16 mouse cellular contexts compared by ENCODE assay signal in genomic region chr2:179733141-179733831, GRCm38 (mm10).
A peak's percentile ranks its signal among the peaks of the same experiment; 100 is the strongest.
DNase-seq lines count a peak whose midpoint lies in the region; ATAC-seq lines count a peak whose summit lies in the region.
"Had no signal": no experiment of that assay in that cellular context is flagged by ENCODE, and none has a peak within 500 bp of the region (broad histone marks: within the 10 kb centered on the region; RNA-seq: fewer than 3 reads in every experiment).

No protein-coding gene starts in this region.

- H3K27ac ChIP-seq in hindbrain, embryonic 11.5 days (ENCODE audit: low read depth, low read length), result no peak overlapping the region; the same call in 1 of the 2 replicates
- H3K27ac ChIP-seq: limb, embryonic 15.5 days; macrophage had no signal

- H3K36me3 ChIP-seq in hindbrain, embryonic 11.5 days (ENCODE audit: control insufficient read depth, insufficient read depth, low read length), result no peaks in the 10 kb centered on the region
- H3K36me3 ChIP-seq: G1E; limb, embryonic 15.5 days had no signal

- peak; percentile 63; the same call in 1 of the 2 replicates for ATAC-seq in hindbrain, embryonic 11.5 days (ENCODE audit: low FRiP score)
- ATAC-seq: inflammation-experienced regulatory T-cells, adult 6 months had no signal

- H3K4me3 ChIP-seq in hindbrain, embryonic 11.5 days (ENCODE audit: low read depth, low read length), result no peak overlapping the region
- H3K4me3 ChIP-seq: limb, embryonic 15.5 days had no signal

- no peaks in the 10 kb centered on the region; the same call in 1 of the 2 replicates for H3K4me1 ChIP-seq in hindbrain, embryonic 11.5 days (replicated peaks; ENCODE audit: control insufficient read depth, insufficient read depth, low read length)

- peak; percentile 39 for DNase-seq in left cerebral cortex, postnatal 4 days
- no peak for DNase-seq in left cerebral cortex, adult 9 months (ENCODE audit: low spot score in 2 of 2)
- DNase-seq in hindbrain, embryonic 11.5 days (ENCODE audit: low spot score), result peak; percentile 33
- peak; percentile 28 for DNase-seq in mesoderm, embryonic 11.5 days (ENCODE audit: low read depth, low spot score)
- DNase-seq in retina, embryonic 14.5 days (ENCODE audit: low spot score), result peak; percentile 55
- DNase-seq in thymus, postnatal 14 days, result no peak
- no peak for DNase-seq in testis, postnatal 14 days (ENCODE audit: low spot score)
- DNase-seq in thymus, postnatal 36 days, result no peak
- DNase-seq: cerebellum, postnatal 36 days; heart, adult 18-20 months; spleen, adult 18-20 months; thymus, adult 18-20 months had no signal

- no peak overlapping the region for H3K4me2 ChIP-seq in hindbrain, embryonic 11.5 days (replicated peaks; ENCODE audit: low read depth, low read length)
- H3K4me2 ChIP-seq: limb, embryonic 15.5 days had no signal

- intact Hi-C loops in left cerebral cortex, postnatal 4 days (cut with DNase I), result no loop called here

- H3K9me3 ChIP-seq in hindbrain, embryonic 11.5 days (ENCODE audit: control insufficient read depth, low read length), result no peaks in the 10 kb centered on the region
- H3K9me3 ChIP-seq: limb, embryonic 15.5 days had no signal

- WGBS in hindbrain, embryonic 11.5 days, result 32% methylated on average over 16 of the region's 16 CpGs

- no peak overlapping the region for H3K9ac ChIP-seq in hindbrain, embryonic 11.5 days (ENCODE audit: low read depth, low read length)
- H3K9ac ChIP-seq: limb, embryonic 15.5 days had no signal

- no peaks in the 10 kb centered on the region for H3K27me3 ChIP-seq in hindbrain, embryonic 11.5 days (ENCODE audit: control insufficient read depth, insufficient read depth, low read length)

Comparison
In these comparisons a context has a peak if more than half of its experiments do, and no peak if none do; other contexts are left out.
1. DNase-seq: peak in left cerebral cortex, postnatal 4 days (single experiment), hindbrain, embryonic 11.5 days (single experiment), mesoderm, embryonic 11.5 days (single experiment) and retina, embryonic 14.5 days (single experiment); none in left cerebral cortex, adult 9 months (0 of 2), thymus, postnatal 14 days (single experiment), testis, postnatal 14 days (single experiment) and thymus, postnatal 36 days (0 of 2).